Mouse (Mus musculus) hematopoietic stem cell, adult 5-6 weeks (primary cell): Measurements from ENCODE around the gene Runx3. TPM values are rescaled to one million over a fixed set of nuclear protein-coding genes. Genes with fewer than 3 reads are reported as not detected.
"Not testable (repeated sequence)": the region's sequence is repeated elsewhere in the genome, so short reads cannot be mapped to it uniquely, and the experiment has no call there.

Experiments used
- ATAC-seq, 2 experiments: fragments of 125-278 bp in 1 of 2; replicated peaks in 1 of 2; 2 replicates each; pipeline ENCODE4 v1.8.0; 2016 to 2017; ENCODE audit warnings: inconsistent platforms in 2 of 2, mild to moderate bottlenecking in 2 of 2, moderate number of reproducible peaks in 2 of 2, low read depth in 1 of 2, moderate TSS enrichment in 1 of 2; ENCODE audit not compliant: low FRiP score in 2 of 2, poor library complexity in 2 of 2, severe bottlenecking in 2 of 2, insufficient read depth in 1 of 2, low TSS enrichment in 1 of 2
- total RNA-seq: library from RNA; stranded (forward); fragments of 172-1452, 232-1000 nt; gene quantifications from 2 replicates; pipeline ENCODE4 v1.2.3, GENCODE M21; 2017

The Runx3 gene
- total RNA-seq, 1 experiment from 2014 or later, result 12.9 TPM

DNA sequence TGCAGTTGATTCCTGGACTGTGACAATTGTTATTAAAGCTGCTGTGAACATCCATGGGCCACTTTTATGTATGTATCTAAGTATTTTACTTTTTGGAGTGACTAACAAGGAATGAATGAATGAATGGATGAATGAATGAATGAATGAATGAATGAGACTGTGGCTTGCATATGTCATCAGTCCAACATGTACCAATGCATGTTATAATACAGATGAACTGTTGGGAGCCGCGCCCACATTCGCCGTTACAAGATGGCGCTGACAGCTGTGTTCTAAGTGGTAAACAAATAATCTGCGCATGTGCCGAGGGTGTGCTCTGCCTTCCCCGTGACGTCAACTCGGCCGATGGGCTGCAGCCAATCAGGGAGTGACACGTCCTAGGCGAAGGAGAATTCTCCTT is 63.8 kb downstream of the Runx3 start:
- not testable (repeated sequence) for ATAC-seq

DNA sequence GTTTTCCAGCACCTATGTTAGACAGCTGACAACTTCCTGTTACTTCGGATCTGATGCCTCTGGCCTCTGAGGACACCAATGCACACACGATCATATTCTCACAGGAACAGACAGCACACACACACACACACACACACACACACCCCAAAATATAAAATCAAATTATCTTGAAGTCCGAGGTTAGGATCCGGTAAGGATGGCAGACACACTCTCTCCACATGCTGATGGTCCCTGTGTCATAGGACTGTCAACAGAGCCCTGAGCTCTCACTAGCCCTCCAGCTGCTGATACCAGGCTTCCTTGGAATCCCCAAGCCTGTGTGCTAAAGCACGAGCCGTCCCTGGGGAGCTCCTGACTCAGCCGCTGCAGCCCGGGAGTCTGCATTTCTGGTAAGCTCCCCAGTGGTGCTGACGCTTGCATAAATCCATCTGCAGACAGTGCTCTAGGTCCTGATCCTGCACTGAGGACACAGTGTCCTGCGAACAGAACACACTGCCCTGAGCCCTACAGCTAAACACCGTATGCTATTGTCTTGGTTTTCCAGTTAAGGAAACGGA is 69.1 kb downstream of the Runx3 start:
- ATAC-seq, result no peak

DNA sequence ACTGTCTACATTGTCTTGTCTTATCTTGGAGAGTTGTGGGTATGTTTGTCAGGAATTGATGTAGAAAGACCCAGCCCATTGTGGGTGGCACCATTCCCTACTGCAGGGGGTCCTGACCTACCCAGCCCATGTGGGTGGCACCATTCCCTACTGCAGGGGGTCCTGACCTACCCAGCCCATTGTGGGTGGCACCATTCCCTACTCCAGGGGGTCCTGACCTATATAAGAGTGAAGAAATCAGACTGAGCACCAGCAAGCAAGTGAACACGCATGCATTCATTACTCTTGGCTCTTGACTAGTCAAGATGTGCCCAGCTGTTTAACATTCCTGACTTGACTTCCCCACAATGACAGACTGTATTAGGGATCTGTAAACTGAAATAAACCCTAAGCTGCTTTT is 69.9 kb downstream of the Runx3 start:
- no peak for ATAC-seq

- ATAC-seq, result no peak
Measured at GRCm38 (mm10) chr4:135191185-135191584, 70.7 kb downstream of the Runx3 start.

DNA sequence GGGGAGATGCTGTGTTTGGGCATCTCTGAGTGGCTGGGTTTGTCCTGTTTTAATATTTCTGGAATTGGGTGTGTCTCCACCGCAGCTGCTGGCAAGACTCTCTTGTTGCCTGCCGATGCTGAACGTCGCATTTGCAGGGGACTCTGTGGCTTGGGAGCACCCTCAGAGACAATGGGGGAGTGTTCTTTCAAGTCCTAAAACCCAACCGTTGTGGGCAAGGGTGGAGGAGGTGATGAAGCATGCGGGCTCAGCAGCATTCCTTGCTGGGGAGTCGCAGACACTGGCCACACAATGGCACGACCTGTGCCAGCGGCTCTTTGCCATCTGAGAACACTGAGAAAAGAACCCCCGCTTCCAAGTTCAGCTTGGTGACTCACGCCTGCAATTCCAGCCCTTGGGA is 71.2 kb downstream of the Runx3 start:
- ATAC-seq, result no peak

DNA sequence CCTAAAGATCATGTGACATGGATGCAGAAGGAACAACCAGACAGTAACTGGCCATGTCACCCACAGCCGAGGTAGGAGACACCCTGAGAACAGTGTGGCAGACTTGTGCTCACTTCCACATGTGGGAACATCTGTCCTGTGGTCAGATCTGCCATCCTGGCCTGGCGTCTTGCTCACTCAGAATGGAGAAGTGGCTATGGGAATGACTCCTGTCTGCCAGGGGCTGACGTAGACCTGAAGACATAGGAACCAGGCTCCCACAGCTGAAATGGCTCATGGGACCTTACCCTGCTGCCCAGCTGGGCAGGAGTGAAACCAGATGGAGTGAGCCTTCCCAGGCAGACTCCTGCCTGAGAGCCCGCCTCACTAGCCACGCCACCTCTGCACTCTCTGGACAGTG is 72.4 kb downstream of the Runx3 start:
- peak; percentile 76 to 85 for ATAC-seq

GRCm38 (mm10) chr4:135197857-135198256 is 77.4 kb downstream of the Runx3 start:
- no peak for ATAC-seq

DNA sequence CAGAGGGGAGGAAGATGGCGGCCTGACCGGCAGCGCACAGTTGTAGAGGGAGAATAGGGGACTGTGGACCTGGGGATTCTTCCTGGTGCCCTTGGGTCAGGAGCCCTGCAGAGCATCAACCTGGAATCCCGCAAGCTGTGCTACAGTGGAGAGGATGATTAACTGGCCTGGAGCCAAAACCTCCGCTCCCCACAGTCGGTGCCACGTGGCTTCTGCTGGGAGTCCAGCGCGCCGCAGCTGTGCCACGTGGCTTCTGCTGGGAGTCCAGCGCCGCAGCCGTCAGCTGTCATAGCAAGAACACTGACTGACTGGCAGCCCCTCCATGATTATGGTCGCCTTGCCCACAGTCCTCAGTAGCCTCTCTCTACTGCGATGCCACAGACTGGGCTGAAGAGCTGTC is 81.3 kb downstream of the Runx3 start:
- ATAC-seq, result no peak

DNA sequence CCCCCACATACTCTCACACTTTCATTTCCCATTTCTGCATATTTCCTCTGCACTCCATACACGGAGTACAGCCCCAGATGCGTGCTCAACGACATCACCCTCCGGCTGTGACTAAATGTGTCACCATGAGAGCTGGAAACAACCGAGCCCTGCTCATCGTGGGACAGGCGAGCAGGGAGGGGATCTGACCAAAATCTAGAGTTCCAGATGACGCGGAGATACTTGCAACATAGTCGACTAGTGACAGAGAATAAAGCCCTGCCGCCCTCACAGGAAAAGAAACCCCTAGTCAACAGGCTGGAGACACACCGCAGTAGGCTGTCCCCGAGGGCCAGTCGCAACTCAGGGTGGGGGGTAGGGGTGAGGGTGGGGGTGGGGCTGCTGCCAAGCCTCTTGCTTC is 82.8 kb downstream of the Runx3 start:
- ATAC-seq, result peak; percentile 64 to 67

- no peak for ATAC-seq
Measured at GRCm38 (mm10) chr4:135203806-135204560, 83.5 kb downstream of the Runx3 start.

- no peak for ATAC-seq
Measured at GRCm38 (mm10) chr4:135204666-135205065, 84.2 kb downstream of the Runx3 start.

- no peak for ATAC-seq
Measured at GRCm38 (mm10) chr4:135205254-135205653, 84.8 kb downstream of the Runx3 start.

GRCm38 (mm10) chr4:135205711-135206600 is 85.5 kb downstream of the Runx3 start:
- ATAC-seq, result peak; percentile 89 to 90

GRCm38 (mm10) chr4:135209846-135210245 is 89.4 kb downstream of the Runx3 start:
- no peak for ATAC-seq

DNA sequence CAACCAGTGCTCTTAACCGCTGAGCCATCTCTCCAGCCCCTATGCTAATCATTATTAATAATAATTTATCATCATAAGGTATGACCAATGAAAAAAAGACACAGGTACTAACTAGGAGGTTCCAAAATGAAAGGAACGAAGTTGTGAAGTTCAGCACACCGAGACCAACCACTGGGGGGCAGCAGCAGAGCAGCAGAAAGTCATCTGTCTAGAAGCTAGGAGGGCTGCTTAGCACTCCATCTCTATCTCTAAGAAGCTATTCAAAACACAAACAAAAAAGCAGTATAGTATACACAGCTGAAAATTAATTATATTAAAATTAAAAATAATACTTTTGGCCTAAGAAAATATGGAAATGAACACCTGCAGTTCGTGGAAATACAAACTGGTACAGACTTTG is 99.2 kb downstream of the Runx3 start:
- ATAC-seq, result peak; percentile 72 to 77; a peak in 3 of 4 replicates

DNA sequence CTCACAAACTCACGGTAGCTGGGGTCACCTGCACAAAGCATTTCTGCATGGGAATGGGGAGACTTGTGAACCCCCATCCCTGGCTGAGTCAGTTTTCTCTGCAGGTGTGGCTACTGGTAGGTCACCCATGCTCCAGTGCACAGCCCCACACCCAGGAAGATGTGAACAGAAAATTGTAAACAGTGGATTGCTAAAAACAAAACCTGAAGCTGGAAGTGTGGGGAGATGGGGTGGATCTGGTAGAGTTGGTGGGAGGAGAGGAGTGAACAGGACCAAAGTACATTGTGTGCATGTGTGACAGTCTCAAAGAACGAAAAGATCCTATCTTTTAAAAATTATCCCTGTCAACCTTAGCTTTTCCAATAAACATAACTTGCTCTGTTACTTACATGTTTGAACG is 100.2 kb downstream of the Runx3 start:
- no peak for ATAC-seq

- ATAC-seq, result 0 out of 4 replicates have a peak, but pooled peaks of 1 of the 2 experiments have one; percentile 20
Measured at GRCm38 (mm10) chr4:135221632-135222407, 101.4 kb downstream of the Runx3 start.
